Mouse (Mus musculus) left cerebral cortex, postnatal 4 days (tissue): ENCODE results near the gene Zfp991. TPM values are rescaled to one million over a fixed set of nuclear protein-coding genes. Genes with fewer than 3 reads are reported as not detected.

ENCODE experiments used
- total RNA-seq, 2 experiments: library from RNA; stranded (reverse); gene quantifications; 2 replicates each; pipeline ENCODE4 v1.2.3; 2021

Gene Zfp991
- total RNA-seq, 2 experiments from 2014 or later, result 13.1 to 13.9 TPM

Other genes with a start within 250 kb of the Zfp991 start
- under 1 TPM in 1 of 2 experiments, not detected in 1; 0.62 TPM for gene Gm21411, start 222.4 kb upstream of the Zfp991 start, total RNA-seq
- gene Zfp989, start 160.1 kb upstream of the Zfp991 start, total RNA-seq, result under 1 TPM in 1 of 2 experiments, not detected in 1; 0.16 TPM
- gene Rex2, start 110.2 kb upstream of the Zfp991 start, total RNA-seq, result under 1 TPM; 0.34 to 0.36 TPM
- gene Zfp988, start 173.6 kb downstream of the Zfp991 start, total RNA-seq, result under 1 TPM in 1 of 2 experiments, not detected in 1; 0.14 TPM
- not detected for gene Zfp978, start 229.3 kb downstream of the Zfp991 start, total RNA-seq